Mouse (Mus musculus) testis, adult 2 months (tissue): Measurements from ENCODE around the gene Arhgap44.

Experiments
- CTCF ChIP-seq: fragments of 200-500 bp; IDR thresholded peaks from 2 replicates; pipeline ENCODE4 v1.5.1; 2012; ENCODE audit warnings: low read depth, mild to moderate bottlenecking, inconsistent platforms, low read length, moderate library complexity; ENCODE audit not compliant: control insufficient read depth, insufficient read depth, insufficient replicate concordance
- POLR2A ChIP-seq: fragments of 200-500 bp; IDR thresholded peaks from 2 replicates; pipeline ENCODE4 v1.6.1; 2012; ENCODE audit warnings: low read depth, mild to moderate bottlenecking, inconsistent platforms, low read length, moderate library complexity; ENCODE audit not compliant: control insufficient read depth

DNA sequence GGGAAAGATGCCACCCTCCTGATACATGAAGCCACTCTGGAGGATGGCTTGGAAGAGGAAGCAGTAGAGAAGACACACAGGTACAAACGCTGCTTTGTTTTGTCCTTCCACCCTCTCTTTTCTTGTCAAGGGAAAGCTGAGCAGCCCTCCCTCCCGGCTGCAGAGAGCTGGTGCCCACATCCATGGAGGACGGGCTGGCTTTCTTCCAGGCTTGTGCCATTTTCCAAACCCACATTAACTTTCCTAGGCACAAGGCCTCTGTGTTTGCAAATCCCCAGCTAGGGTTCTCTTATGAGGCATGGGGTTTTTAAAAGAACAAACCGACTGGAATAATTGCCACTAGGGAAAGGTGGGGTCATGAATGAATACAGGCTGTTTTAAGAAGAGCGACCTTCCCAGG, 163.1 kb downstream of the Arhgap44 start:
- TF ChIP-seq CTCF, result no peak
- no peak for TF ChIP-seq POLR2A
